24 mouse cellular contexts compared by ENCODE assay signal in genomic region chr12:100323641-100324040, GRCm38 (mm10).
"Had no signal": no experiment of that assay in that cellular context is flagged by ENCODE, and none has a peak within 500 bp of the region (broad histone marks: within the 10 kb centered on the region; RNA-seq: fewer than 3 reads in every experiment).

No protein-coding gene starts in this region.

- H3K9ac ChIP-seq: limb, embryonic 13.5 days; liver, embryonic 12.5 days; liver, embryonic 15.5 days; lung, embryonic 15.5 days; midbrain, embryonic 13.5 days; neural tube, embryonic 13.5 days had no signal

- H3K4me3 ChIP-seq: limb, embryonic 10.5 days; limb, embryonic 13.5 days; liver, embryonic 12.5 days; liver, embryonic 15.5 days; lung, embryonic 15.5 days; megakaryocyte, embryonic 14.5 days; midbrain, embryonic 10.5 days; midbrain, embryonic 13.5 days; myocyte; neural tube, embryonic 13.5 days had no signal

- ATAC-seq: inflammation-experienced regulatory T-cells, adult 6 months; intestine, embryonic 16.5 days; liver, embryonic 12.5 days; midbrain, embryonic 13.5 days; midbrain, embryonic 16.5 days had no signal

- H3K4me2 ChIP-seq: limb, embryonic 13.5 days; liver, embryonic 12.5 days; liver, embryonic 15.5 days; lung, embryonic 15.5 days; midbrain, embryonic 13.5 days; neural tube, embryonic 13.5 days had no signal

- H3K4me1 ChIP-seq: limb, embryonic 10.5 days; limb, embryonic 13.5 days; liver, embryonic 12.5 days; liver, embryonic 15.5 days had no signal

- H3K36me3 ChIP-seq: liver, embryonic 12.5 days; liver, embryonic 15.5 days; lung, embryonic 15.5 days had no signal

- H3K27me3 ChIP-seq: limb, embryonic 13.5 days; liver, embryonic 12.5 days; liver, embryonic 15.5 days; lung, embryonic 15.5 days; megakaryocyte, embryonic 14.5 days; midbrain, embryonic 13.5 days; neural tube, embryonic 13.5 days had no signal

- H3K27ac ChIP-seq: limb, embryonic 10.5 days; limb, embryonic 13.5 days; liver, embryonic 12.5 days; liver, embryonic 15.5 days; lung, embryonic 15.5 days; midbrain, embryonic 10.5 days; midbrain, embryonic 13.5 days; neural tube, embryonic 13.5 days; stomach, postnatal 0 days had no signal

- H3K9me3 ChIP-seq: limb, embryonic 10.5 days; limb, embryonic 13.5 days; liver, embryonic 12.5 days; liver, embryonic 15.5 days; lung, embryonic 15.5 days; megakaryocyte, embryonic 14.5 days; midbrain, embryonic 10.5 days; midbrain, embryonic 13.5 days; neural tube, embryonic 13.5 days had no signal

- DNase-seq: kidney, adult 18-20 months; kidney, adult 9 months; kidney, postnatal 14 days; kidney, postnatal 4 days; liver; right cerebral cortex, postnatal 14 days; right cerebral cortex, postnatal 4 days; thymus, adult 2 months; thymus, postnatal 14 days; thymus, postnatal 4 days had no signal
